Mouse (Mus musculus): ENCODE results near the gene Dgki. TPM values are rescaled to one million over a fixed set of nuclear protein-coding genes. Genes with fewer than 3 reads are reported as not detected.
"Not testable (repeated sequence)": the region's sequence is repeated elsewhere in the genome, so short reads cannot be mapped to it uniquely, and the experiment has no call there.

The Dgki gene
- total RNA-seq, 2 experiments from 2014 or later, result 84.9 to 85.1 TPM

- DNase-seq (ENCODE audit: low spot score in 2 of 2), result peak; percentile 16 to 24
These were observed 149.5 kb downstream of the Dgki start for GRCm38 (mm10) chr6:37150483-37150882.

GRCm38 (mm10) chr6:37150038-37150437, 149.9 kb downstream of the Dgki start:
- DNase-seq (ENCODE audit: low spot score in 2 of 2), result peak; percentile 23 to 50

- DNase-seq (ENCODE audit: low spot score in 2 of 2), result no peak
These were observed 150.8 kb downstream of the Dgki start for GRCm38 (mm10) chr6:37149196-37149595.

GRCm38 (mm10) chr6:37147431-37148022, 152.5 kb downstream of the Dgki start:
- no peak for DNase-seq (ENCODE audit: low spot score in 2 of 2)

GRCm38 (mm10) chr6:37143867-37144163, 156.2 kb downstream of the Dgki start:
- no peak for DNase-seq (ENCODE audit: low spot score in 2 of 2)

- peak; percentile 36 to 45 for DNase-seq (ENCODE audit: low spot score in 2 of 2)
These were observed 156.8 kb downstream of the Dgki start for GRCm38 (mm10) chr6:37142991-37143866.

- DNase-seq (ENCODE audit: low spot score in 2 of 2), result no peak
These were observed 161.2 kb downstream of the Dgki start for GRCm38 (mm10) chr6:37138816-37139215.

GRCm38 (mm10) chr6:37131257-37131656, 168.7 kb downstream of the Dgki start:
- no peak for DNase-seq (ENCODE audit: low spot score in 2 of 2)

- peak; percentile 30 to 39 for DNase-seq (ENCODE audit: low spot score in 2 of 2)
These were observed 179.4 kb downstream of the Dgki start for GRCm38 (mm10) chr6:37120417-37121154.

GRCm38 (mm10) chr6:37119205-37119604, 180.8 kb downstream of the Dgki start:
- DNase-seq (ENCODE audit: low spot score in 2 of 2), result no peak

- no peak for DNase-seq (ENCODE audit: low spot score in 2 of 2)
These were observed 186.9 kb downstream of the Dgki start for GRCm38 (mm10) chr6:37113048-37113447.

- not testable (repeated sequence) for DNase-seq (ENCODE audit: low spot score in 2 of 2)
These were observed 193.7 kb downstream of the Dgki start for GRCm38 (mm10) chr6:37106236-37106635.

GRCm38 (mm10) chr6:37100413-37100812, 199.6 kb downstream of the Dgki start:
- no peak for DNase-seq (ENCODE audit: low spot score in 2 of 2)

GRCm38 (mm10) chr6:37097356-37098155, 202.4 kb downstream of the Dgki start:
- peak; percentile 90 to 94 for DNase-seq (ENCODE audit: low spot score in 2 of 2)

GRCm38 (mm10) chr6:37096840-37097305, 203.1 kb downstream of the Dgki start:
- peak; percentile 35 to 57 for DNase-seq (ENCODE audit: low spot score in 2 of 2)

- no peak for DNase-seq (ENCODE audit: low spot score in 2 of 2)
These were observed 210.6 kb downstream of the Dgki start for GRCm38 (mm10) chr6:37089148-37090111.

GRCm38 (mm10) chr6:37082990-37083389, 217.0 kb downstream of the Dgki start:
- no peak for DNase-seq (ENCODE audit: low spot score in 2 of 2)

- no peak for DNase-seq (ENCODE audit: low spot score in 2 of 2)
These were observed 227.5 kb downstream of the Dgki start for GRCm38 (mm10) chr6:37072401-37073016.

- DNase-seq (ENCODE audit: low spot score in 2 of 2), result no peak
These were observed 230.0 kb downstream of the Dgki start for GRCm38 (mm10) chr6:37069836-37070600.

All from left cerebral cortex, adult 18-20 months (tissue).